Mouse (Mus musculus) liver, embryonic 14.5 days (tissue): Measurements from ENCODE around the gene Gm9639.
"Not testable (repeated sequence)": the region's sequence is repeated elsewhere in the genome, so short reads cannot be mapped to it uniquely, and the experiment has no call there.

Experiments used
- CTCF ChIP-seq: IDR thresholded peaks from 2 replicates; pipeline ENCODE4 v1.5.1; 2016; ENCODE audit warnings: antibody characterized with exemption, low read depth, control low read depth
- EP300 ChIP-seq: IDR thresholded peaks from 2 replicates; pipeline ENCODE4 v1.6.1; 2016; ENCODE audit warnings: antibody characterized with exemption, low read depth

DNA sequence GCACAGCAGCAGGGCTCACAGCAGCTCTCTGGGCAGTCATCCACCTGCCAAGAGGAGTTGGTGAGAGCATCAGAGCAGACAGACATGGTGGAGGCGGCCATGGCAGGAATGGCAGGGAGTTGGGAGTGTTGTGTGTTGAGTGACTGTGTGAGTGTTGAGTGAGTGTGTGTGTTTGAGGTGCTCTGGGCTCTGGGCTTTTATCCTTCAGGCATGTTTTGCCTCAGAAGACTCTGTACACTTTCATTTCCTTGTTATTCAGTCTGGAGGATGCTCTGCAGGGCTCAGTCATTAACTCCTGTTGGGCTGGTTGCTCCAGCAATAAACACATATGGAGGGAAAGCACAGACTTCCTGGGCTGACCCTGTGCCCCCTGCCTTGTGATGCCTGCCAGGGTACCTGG is 23.7 kb downstream of the Gm9639 start, which contains the start of gene Gm3238:
- not testable (repeated sequence) for TF ChIP-seq EP300, CTCF
